Mouse (Mus musculus): ENCODE measurements around the gene Eda. TPM values are rescaled to one million over a fixed set of nuclear protein-coding genes. Genes with fewer than 3 reads are reported as not detected.

Eda gene
- 1.9 and 2.9 TPM in 2 replicates for polyA plus RNA-seq (2012; rRNA removed)

GRCm38 (mm10) chrX:99975250-99975984, at the start of gene Eda:
TSS of gene Eda (plus strand) at chrX:99975606.

DNA sequence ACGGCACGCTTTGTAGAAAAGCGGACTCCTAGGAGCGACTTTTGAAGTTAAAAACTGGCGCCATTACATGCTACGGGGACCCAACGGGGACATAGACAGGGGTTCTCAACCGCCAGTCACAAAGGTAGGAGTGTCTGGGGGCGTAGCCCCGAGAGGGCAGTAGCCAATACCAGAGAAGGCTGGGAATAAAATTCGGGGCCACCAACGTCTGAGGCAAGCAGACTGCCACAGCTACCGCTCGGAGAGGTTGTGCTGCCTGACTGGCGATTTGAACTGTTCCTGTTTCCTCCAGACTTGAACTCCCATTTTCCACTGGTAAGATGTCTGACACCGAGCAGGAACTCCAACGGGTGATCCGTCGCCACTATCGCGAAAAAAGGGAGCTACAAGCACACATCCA, 453.3 kb downstream of the Eda start, which contains the start of gene Otud6a:
Gene Otud6a, plus strand, starts transcription at position 321 of the 400 bp plus-strand sequence.

GRCm38 (mm10) chrX:100442617-100443016, 467.2 kb downstream of the Eda start, which contains the start of gene Awat2:
TSS of gene Awat2 (minus strand) at chrX:100442717.

Other genes with a start within 250 kb of the Eda start
- 0.38 and 0.58 TPM in 2 replicates for gene Tmem28, start 154.6 kb upstream of the Eda start, polyA plus RNA-seq (2012; rRNA removed)

Data from ovary, adult 2 months (tissue).